ENCODE assay signal across 16 mouse cellular contexts in genomic region chr19:10248128-10248527, GRCm38 (mm10). TPM values are rescaled to one million over a fixed set of nuclear protein-coding genes. Genes with fewer than 3 reads are reported as not detected.
DNase-seq lines count a peak whose midpoint lies in the region; ATAC-seq lines count a peak whose summit lies in the region.
"Had no signal": no experiment of that assay in that cellular context is flagged by ENCODE, and none has a peak within 500 bp of the region (broad histone marks: within the 10 kb centered on the region; RNA-seq: fewer than 3 reads in every experiment).

No protein-coding gene starts in this region.

- H3K4me2 ChIP-seq in forebrain, embryonic 13.5 days = no peak overlapping the region
- H3K4me2 ChIP-seq: forebrain, embryonic 15.5 days; midbrain, embryonic 15.5 days; neural tube, embryonic 13.5 days had no signal

- ATAC-seq in forebrain, embryonic 13.5 days = no peak
- ATAC-seq: forebrain, embryonic 15.5 days; midbrain, embryonic 15.5 days had no signal

- 56% methylated on average over 20 of the region's 20 CpGs for WGBS in forebrain, embryonic 10.5 days
- WGBS in forebrain, embryonic 13.5 days = 66% methylated on average over 20 of the region's 20 CpGs

- DNase-seq in forebrain, embryonic 10.5 days (ENCODE audit: extremely low spot score, low spot score) = no peak
- DNase-seq in kidney, postnatal 10 days = peak; percentile 73
- no peak for DNase-seq in kidney, postnatal 25 days
- peak; percentile 29 to 44 for DNase-seq in heart, postnatal 10 days
- DNase-seq in mesoderm, embryonic 11.5 days (ENCODE audit: low read depth, low spot score) = peak; percentile 50
- no peak for DNase-seq in thymus, postnatal 36 days
- no peak for DNase-seq in thymus, postnatal 4 days
- DNase-seq: cerebellum, postnatal 10 days; gastrocnemius, postnatal 25 days; right cerebral cortex, adult 18-20 months had no signal

- H3K36me3 ChIP-seq in forebrain, embryonic 10.5 days (replicated peaks) = 0 out of 2 replicates have a peak, but pooled peaks cover 2% of the 10 kb centered on the region
- no peaks in the 10 kb centered on the region for H3K36me3 ChIP-seq in forebrain, embryonic 13.5 days (ENCODE audit: poor library complexity, severe bottlenecking)
- H3K36me3 ChIP-seq: G1E had no signal

- H3K4me1 ChIP-seq in forebrain, embryonic 10.5 days = peaks cover 34% of the 10 kb centered on the region
- H3K4me1 ChIP-seq in forebrain, embryonic 13.5 days = no peaks in the 10 kb centered on the region
- H3K4me1 ChIP-seq: forebrain, embryonic 15.5 days; midbrain, embryonic 15.5 days had no signal

- H3K27ac ChIP-seq in forebrain, embryonic 10.5 days = peak overlapping the region; percentile 64; the same call in 1 of the 2 replicates
- no peak overlapping the region for H3K27ac ChIP-seq in forebrain, embryonic 13.5 days
- H3K27ac ChIP-seq: forebrain, embryonic 15.5 days; liver, embryonic 14.5 days; midbrain, embryonic 15.5 days; neural tube, embryonic 13.5 days had no signal

- no peak overlapping the region for H3K4me3 ChIP-seq in forebrain, embryonic 10.5 days
- no peak overlapping the region for H3K4me3 ChIP-seq in forebrain, embryonic 13.5 days
- H3K4me3 ChIP-seq: forebrain, embryonic 15.5 days; midbrain, embryonic 15.5 days; neural tube, embryonic 13.5 days had no signal

- no peak overlapping the region for H3K9ac ChIP-seq in forebrain, embryonic 13.5 days
- H3K9ac ChIP-seq: forebrain, embryonic 15.5 days; liver, embryonic 14.5 days; midbrain, embryonic 15.5 days had no signal

- H3K27me3 ChIP-seq in forebrain, embryonic 10.5 days (ENCODE audit: poor library complexity, severe bottlenecking) = peaks cover 4% of the 10 kb centered on the region; the same call in 1 of the 2 replicates
- no peaks in the 10 kb centered on the region for H3K27me3 ChIP-seq in forebrain, embryonic 13.5 days
- H3K27me3 ChIP-seq: forebrain, embryonic 15.5 days; midbrain, embryonic 15.5 days; neural tube, embryonic 13.5 days had no signal

- no peaks in the 10 kb centered on the region for H3K9me3 ChIP-seq in forebrain, embryonic 10.5 days
- no peaks in the 10 kb centered on the region for H3K9me3 ChIP-seq in forebrain, embryonic 13.5 days (replicated peaks)
- H3K9me3 ChIP-seq: forebrain, embryonic 15.5 days; G1E; midbrain, embryonic 15.5 days; neural tube, embryonic 13.5 days had no signal

- intact Hi-C loops in heart, postnatal 10 days (cut with DNase I) = no loop called here

RNA-seq across cellular contexts. Expression of gene Myrf, which starts 7.6 kb away (rescaled TPM):
- 2.1 and 2.9 TPM in 2 replicates for polyA plus RNA-seq in forebrain, embryonic 10.5 days (2016; fragmentation: Nextera tagmentation; extraction: Ambion mirVana)
- 0.22 and 0.31 TPM in 2 replicates for polyA plus RNA-seq in forebrain, embryonic 13.5 days (2015; fragmentation: Nextera tagmentation; extraction: Ambion mirVana)
- 1 to 10 TPM; 5.7 to 9.1 TPM for total RNA-seq in heart, postnatal 10 days (2021)
- total RNA-seq: gastrocnemius, postnatal 25 days had no signal
- polyA plus RNA-seq: G1E had no signal

RNA-seq across cellular contexts. Expression of gene Fen1, which starts 44.2 kb away (rescaled TPM):
- 215 and 218 TPM in 2 replicates for polyA plus RNA-seq in forebrain, embryonic 10.5 days (2016; fragmentation: Nextera tagmentation; extraction: Ambion mirVana)
- 98.8 and 104 TPM in 2 replicates for polyA plus RNA-seq in forebrain, embryonic 13.5 days (2015; fragmentation: Nextera tagmentation; extraction: Ambion mirVana)
- total RNA-seq in heart, postnatal 10 days (2021) = 10 to 100 TPM; 12.3 to 14.4 TPM

RNA-seq across cellular contexts. Expression of gene Tmem258, which starts 44.3 kb away (rescaled TPM):
- 362 and 373 TPM in 2 replicates for polyA plus RNA-seq in forebrain, embryonic 10.5 days (2016; fragmentation: Nextera tagmentation; extraction: Ambion mirVana)
- polyA plus RNA-seq in forebrain, embryonic 13.5 days (2015; fragmentation: Nextera tagmentation; extraction: Ambion mirVana) = 408 and 447 TPM in 2 replicates
- 100 to 1,000 TPM; 145 TPM for total RNA-seq in heart, postnatal 10 days (2021)

RNA-seq across cellular contexts. Expression of gene Dagla, which starts 56.5 kb away (rescaled TPM):
- 1.7 and 1.9 TPM in 2 replicates for polyA plus RNA-seq in forebrain, embryonic 10.5 days (2016; fragmentation: Nextera tagmentation; extraction: Ambion mirVana)
- 3.2 TPM in 2 replicates for polyA plus RNA-seq in forebrain, embryonic 13.5 days (2015; fragmentation: Nextera tagmentation; extraction: Ambion mirVana)
- total RNA-seq in heart, postnatal 10 days (2021) = 1 to 10 TPM; 4.1 to 4.5 TPM
- polyA plus RNA-seq: G1E had no signal

Comparison
In these comparisons a context has a peak if more than half of its experiments do, and no peak if none do; other contexts are left out.
1. DNase-seq: peak in kidney, postnatal 10 days (single experiment), heart, postnatal 10 days (2 of 2) and mesoderm, embryonic 11.5 days (single experiment); none in forebrain, embryonic 10.5 days (single experiment), kidney, postnatal 25 days (0 of 2), thymus, postnatal 36 days (0 of 2) and thymus, postnatal 4 days (single experiment).